Mouse (Mus musculus): Measurements from ENCODE around the gene B3galt1. TPM values are rescaled to one million over a fixed set of nuclear protein-coding genes. Genes with fewer than 3 reads are reported as not detected.

B3galt1 gene
- 1 to 10 TPM; 6.5 to 6.8 TPM for total RNA-seq (2021)
- long read RNA-seq, experiment 1, full-length matches to known transcripts, result 1 of 3 reads
- long read RNA-seq, experiment 1, partial matches to known transcripts, result 1 of 3 reads
- long read RNA-seq, experiment 1, other reads (novel, unspliced or antisense), result 1 of 3 reads
- long read RNA-seq, experiment 2, full-length matches to known transcripts, result 1 of 1 reads
- long read RNA-seq, experiment 2, partial matches to known transcripts, result 0 of 1 reads
- long read RNA-seq, experiment 2, other reads (novel, unspliced or antisense), result 0 of 1 reads

DNA sequence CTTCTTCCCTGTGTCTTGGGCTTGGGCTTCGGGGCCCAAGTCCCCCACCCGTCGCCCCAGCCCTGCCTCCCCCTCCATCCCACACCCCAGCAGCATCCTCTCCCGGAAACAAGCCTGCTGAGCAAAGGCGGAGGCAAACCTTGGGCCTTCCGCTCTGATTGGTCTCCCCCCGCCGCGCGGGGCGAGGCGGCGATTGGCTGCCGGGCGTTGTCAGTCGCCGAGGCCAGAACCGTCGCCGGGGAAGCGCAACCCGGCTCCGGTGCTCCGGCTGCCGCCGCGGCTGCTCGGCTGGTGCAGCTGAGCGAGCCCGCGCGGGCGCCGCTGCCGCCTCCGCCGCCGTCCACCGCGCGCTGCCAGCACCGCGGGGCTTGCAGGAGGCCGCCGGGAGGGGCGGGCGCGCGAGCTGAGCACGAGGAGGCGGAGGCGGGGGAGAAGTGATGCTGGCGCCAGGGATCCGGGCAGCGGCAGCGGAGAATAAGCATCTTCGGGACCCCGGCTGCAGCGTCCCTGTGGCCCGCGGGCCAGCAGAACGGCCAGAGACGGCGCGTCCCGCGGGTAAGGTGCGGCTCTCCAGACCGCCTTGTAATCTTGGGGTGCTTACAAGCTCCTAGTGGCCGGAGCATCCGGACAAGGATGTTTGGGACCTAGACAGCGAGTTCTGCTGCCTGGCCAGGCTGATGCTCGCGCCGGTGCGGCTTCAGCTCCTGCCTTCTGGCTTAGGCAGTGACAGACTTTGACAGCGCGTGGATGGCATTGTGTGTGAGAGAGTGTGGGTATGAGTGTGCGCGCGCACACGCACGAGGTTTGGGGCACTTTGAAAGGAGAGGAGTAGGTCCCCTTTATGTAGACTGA is at the start of gene B3galt1:
Gene B3galt1, plus strand, starts transcription at position 392 of the 852 bp plus-strand sequence.
- DNase-seq (ENCODE audit: low spot score in 2 of 2), result peak; percentile 81 to 84

DNA sequence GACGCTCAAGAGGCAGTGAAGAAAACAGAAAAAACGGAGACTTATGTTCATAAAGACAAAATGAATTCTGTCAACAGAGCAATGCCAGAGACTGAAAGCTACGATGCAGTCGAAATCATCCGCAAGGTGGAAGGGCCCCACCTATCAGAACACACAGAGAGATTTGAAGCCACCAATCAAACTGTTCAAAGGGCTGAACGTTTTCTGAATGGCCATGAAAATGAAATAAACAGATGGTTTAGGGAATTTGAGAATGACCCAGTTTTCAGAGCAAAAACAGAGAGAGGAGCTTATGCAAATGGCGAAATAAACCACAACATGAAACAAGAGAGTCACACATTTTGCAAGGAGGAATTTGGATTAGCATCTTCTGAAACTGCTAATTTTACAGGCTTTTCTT is 49.3 kb upstream of the B3galt1 start:
- DNase-seq (ENCODE audit: low spot score in 2 of 2), result no peak

DNA sequence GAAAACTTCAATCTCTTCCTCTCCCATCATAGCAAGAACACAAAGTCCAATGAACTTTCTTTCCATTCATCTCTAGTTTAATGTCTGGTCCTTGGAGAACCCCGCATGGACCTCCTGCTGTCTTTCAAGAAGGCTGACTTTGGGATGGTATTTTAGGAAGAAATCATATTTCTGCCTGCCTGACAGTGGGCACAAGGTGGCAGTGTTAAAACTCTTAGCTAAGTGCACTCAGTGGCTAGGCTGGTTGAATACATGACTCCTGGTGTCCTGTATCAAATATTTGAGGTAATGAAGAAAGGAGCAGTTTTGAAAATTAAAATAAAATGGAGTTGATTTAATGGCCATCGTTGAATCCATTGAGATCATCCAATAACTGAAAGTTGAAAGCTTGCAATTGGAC is 30.3 kb upstream of the B3galt1 start:
- DNase-seq (ENCODE audit: low spot score in 2 of 2), result no peak

DNA sequence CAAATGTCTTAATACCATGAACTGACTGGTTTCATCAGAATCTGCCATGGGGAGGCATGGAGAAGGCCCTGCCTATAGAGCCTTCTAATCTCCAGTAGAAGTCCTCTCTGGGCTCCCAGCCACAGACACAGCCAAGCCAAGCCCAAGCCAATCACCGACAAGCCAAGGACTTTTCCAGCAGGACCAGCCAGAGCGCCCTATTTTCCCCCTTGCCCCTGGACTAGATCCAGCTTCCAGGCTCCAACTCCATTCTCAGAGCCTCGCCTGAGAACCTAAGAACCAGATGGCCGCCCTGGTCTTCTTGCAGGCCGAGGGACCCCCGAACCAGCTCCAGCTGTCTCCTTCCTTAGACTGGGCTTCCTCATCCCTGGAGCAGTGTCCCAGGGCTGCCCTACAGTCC is 26.2 kb upstream of the B3galt1 start:
- no peak for DNase-seq (ENCODE audit: low spot score in 2 of 2)

DNA sequence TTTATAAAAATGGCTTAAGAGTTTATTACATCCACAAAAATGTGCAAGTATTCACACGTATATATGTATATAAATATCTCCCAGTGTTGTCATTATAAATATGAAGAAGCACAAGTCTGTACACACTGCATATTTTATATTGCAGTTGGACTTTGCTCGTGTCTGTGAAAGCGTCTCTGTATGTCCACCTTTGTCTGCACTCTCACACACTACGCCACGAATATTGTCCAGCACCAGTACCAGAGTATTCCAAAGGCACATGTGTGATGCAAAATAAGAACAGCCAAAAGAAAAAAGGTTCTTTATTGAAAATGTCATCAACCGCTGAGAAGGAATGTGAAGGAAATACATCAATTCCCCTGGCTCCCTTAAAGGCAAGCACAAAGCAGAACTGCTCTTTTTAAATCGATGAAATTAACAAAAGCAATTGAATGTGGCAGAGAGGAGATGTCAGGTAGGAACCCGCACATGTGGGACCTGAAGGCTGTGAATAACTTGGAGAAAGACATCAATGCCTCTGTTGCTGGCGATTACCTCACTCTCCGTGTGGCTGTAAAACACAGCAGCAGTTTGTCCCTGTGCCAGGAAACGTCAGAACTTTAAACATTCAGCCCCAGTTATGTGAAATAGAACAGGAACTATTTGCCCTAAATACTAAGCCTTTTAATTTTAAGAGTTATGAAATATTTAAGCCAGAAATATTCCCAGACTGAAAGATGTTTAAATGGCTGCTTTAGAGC is 23.5 kb upstream of the B3galt1 start:
- DNase-seq (ENCODE audit: low spot score in 2 of 2), result no peak

DNA sequence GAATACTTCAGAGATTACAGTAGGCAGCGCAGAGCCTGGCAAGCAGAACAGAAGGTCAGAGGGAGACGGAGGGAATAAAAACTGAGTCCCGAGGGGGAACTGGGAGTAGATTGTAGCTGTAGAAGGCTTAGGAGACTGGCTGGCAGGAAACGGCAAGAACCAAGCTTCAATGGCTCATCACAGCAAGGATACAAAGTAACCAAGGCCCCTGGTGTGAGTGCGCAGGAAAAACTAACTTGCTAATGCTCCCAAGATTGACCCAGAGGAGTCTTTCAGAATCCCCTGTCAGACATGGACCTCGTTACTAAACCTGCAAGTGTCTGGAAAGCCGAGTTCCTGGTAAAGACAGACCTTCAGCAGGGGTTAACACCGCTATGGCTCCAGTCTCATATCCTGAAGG is 21.2 kb upstream of the B3galt1 start:
- no peak for DNase-seq (ENCODE audit: low spot score in 2 of 2)

DNA sequence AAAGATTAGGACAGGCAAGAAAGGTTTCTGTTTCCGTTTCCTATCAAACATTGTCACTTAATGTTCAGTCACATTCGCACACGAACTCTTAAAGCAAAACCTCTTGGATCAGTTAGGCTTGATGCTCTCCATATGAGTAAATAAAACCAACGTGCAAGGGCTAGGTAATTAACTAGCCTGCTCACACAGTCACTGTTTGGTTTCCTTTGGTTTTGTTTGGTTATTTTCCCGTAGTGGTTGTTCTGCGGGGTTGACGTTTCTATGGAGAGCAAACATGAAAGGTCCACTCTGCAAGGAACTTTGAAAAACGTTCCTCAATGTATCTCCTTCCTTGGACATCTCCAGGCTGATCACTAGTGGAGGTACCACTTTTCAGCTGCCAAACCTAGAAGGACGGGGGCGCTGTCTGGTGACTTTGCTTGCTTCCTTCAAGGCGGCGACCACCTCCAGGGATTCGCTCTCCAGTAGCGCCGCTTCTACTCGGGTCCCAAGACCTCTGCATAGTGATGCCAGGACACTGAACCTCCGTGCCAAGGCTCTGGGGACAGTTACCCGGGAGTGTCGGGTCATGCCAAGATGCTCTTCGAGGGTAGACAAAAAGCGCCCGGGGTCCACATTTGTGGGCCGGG is 706 bp upstream of the B3galt1 start:
- DNase-seq (ENCODE audit: low spot score in 2 of 2), result peak; percentile 25 to 37

DNA sequence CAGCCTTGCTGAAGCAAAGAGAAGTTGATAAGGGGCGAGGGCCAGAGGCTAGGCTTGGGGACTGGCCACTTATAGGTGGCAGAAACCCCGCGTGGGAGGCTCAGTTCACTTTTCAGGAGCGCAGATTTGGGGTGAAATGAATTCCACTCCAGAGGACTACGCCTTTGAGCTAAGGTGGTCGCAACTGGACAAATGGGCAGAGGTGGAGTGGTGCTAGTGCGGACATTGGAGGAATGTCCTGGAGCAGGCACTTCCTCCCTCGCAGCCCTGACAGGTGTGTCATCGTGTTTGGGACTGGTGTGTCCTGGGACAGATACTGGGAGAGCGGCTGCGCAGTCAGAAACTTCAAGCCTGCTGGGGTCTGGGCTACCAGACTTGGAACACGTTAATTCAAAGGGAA is 895 bp downstream of the B3galt1 start:
- DNase-seq (ENCODE audit: low spot score in 2 of 2), result peak in 1 of 2 experiments; percentile 9

DNA sequence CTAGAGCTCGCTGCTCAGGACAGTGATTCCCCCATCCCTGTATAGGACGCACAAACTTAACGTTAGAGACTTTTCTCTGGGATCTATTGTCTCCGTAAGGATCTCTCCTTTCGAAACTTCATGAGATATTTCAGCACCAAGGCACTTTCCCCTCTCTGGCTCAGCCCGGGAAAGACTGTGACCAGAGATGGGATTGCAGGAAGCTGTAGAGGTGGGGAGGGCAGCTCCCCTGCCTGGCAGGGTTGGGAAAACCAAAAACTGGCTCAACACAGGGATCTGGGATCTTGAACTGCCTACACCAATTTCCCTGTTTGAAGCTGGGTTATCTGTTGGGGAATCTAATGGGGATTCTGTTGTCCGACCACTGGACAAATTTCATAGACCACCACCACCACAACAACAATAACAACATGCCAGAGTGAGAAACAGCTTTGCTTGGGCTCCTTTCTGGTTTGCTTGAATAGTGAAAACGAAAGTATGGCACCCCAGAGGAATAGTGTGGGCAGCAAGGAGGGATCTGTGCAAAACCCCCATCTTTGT is 1.5 kb downstream of the B3galt1 start:
- DNase-seq (ENCODE audit: low spot score in 2 of 2), result no peak

DNA sequence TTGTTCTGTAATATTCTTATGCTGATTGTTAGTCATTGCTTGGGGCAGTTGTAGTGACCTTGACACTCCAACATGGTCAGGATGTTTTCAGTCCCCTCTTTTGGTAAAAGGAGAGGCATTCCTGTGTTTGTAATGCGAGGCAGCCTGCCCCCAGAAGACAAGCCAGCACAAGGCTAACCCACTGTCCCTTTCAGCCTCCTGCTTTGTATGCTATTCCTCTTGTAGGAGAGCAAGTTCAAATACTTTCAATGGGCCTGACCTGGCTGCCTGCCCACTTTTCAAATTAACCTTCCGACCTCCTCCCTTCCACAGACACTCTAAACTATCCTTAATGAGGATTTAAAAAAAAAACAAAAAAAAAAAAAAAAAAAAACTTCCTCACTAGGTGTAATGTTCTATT is 11.0 kb downstream of the B3galt1 start:
- DNase-seq (ENCODE audit: low spot score in 2 of 2), result no peak

DNA sequence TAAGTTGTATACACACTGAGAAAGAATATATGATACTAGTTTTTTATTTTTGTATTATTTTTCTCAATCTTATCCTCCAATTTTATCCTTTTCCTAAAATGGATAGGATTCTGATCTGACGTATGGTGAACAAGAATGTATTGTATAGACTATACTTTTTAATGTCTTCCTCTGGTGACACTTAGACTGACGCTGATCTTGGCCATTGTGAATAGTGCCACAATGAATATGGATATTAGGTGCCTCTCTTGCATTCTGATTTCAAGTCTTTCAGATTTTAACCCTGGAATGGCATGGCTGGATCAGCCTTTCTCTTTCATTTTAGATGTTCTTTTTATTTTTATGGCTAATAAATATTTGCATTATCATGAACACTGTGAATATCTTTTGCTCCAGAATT is 17.4 kb downstream of the B3galt1 start:
- no peak for DNase-seq (ENCODE audit: low spot score in 2 of 2)

DNA sequence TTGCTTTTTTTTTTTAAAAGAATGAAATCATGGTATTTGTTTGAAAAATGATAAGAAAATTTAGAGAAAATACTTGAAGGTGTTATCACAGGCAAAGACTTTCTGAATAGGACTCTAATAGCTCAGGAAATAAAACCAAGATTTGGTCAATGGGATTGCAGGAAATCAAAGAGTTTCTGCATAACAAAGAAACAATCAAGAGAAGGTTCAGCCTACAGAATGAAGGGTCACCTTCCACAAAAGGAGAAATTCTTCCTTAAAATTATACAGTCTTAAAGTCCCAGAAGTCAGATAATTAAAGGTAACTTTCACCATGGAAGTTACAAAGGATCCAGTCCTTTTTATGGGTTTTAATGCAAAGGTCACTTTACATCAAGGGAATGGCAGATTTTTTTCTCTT is 24.7 kb downstream of the B3galt1 start:
- no peak for DNase-seq (ENCODE audit: low spot score in 2 of 2)

DNA sequence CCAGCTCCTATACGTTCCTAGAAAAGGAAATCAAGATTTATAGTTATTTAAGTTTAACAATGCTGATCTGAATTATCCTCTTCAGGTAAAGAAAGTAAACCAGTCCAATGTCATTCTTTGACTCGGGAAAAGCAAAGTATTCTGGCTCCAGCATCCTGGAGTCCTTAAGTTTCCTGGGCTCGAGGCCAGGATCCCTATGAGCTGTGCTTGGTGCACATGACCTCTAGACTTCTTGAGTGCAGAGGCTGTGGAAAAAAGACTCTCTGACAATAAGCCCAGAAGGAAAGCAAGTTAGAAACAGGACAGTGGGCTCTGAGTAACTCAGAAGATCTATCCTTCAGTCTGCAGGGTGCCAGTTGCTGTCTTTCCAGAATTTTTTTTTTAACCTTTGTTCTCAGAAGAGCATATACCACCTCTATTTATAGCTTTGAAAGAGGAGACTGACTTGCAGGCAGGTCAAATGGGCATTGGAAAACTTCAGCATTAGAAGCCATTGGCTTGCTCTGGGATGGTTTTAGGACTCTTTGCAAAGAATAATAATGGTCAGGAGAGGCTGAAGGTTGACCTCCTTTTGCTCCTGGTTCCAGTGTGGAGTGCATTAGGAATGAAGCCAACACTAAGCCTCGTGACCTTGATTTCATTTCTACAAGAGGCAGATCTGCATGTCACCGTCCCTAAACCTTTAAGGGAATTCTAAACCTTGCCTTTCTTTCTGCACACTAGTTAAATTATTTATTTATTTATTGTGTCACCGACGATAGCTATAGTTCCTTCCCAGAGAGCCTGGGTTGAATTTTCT is 26.4 kb downstream of the B3galt1 start:
- peak in 1 of 2 experiments; percentile 11 for DNase-seq (ENCODE audit: low spot score in 2 of 2)

DNA sequence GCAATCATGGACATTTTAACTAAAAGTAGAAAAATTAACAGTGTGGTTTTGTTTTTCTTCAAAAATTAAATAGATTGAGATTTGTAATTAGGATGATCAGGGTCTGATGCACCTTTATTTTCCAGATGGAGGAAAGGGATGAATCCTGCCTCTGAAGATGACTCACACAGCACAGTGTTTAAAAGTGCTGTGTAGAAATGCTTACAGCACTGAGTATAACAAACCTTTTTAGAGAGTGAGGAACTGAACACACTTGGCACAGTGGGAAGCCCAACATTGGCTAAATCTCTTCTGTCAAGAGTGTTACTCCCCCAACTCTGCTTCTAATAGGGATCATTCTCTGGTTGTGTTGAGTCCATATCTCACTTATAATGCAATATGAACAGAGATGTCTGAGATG is 57.2 kb downstream of the B3galt1 start:
- no peak for DNase-seq (ENCODE audit: low spot score in 2 of 2)

DNA sequence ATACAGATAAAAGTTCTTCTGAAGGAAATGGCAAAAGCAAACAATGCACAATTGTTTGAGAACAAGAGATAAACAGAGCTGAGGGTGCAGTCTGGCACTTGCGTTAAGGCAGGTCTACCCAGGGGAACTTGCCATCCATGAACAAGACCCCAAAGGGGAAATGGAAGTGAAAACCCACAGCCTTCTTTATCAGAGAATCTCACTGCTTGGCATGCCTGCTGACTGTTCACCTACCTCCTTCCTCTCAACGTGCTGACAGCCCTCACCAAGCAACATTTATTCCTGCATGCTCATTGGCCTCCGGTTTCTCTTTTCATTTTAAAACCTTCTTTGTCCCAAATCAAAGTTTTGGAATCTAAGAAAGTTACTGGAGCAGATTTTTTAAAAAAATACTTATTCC is 62.0 kb downstream of the B3galt1 start:
- DNase-seq (ENCODE audit: low spot score in 2 of 2), result no peak

DNA sequence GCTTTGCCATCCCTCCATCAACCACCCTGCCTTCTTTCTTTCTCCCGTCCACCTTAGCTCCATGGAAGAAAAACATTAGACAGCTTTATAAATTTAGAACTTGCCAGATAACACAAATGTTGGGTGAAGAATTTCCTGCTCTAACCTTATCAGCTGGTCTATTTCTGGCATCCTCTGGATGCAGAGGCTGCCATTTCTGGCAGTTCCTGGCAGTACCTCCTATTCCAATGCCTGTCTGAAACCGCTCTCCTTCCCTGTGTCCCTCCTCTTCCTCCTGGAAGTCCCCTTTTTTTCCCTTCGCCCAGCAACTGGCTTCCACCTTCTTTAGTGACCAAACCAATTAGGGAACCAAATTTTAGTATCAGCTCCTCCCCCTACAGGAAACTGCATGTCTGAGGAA is 62.6 kb downstream of the B3galt1 start:
- no peak for DNase-seq (ENCODE audit: low spot score in 2 of 2)

DNA sequence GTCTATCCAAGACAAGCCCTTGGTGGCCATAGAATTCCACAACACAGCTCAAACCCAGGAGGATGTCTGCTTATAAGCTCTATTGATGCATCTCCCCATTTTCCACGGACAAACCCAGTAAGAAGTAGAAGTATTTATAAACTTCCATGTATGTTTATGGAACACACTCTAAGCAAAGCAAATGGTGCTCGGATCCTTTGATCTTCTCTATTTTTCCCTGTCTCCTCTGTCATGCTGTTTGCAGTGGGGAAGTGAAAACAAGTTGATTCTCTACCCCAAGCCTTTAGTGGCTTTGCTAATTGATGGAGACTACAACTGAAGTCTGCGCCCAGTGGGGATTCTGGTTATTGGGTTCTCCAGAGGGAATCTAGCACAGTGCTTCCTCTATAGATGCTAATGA is 89.2 kb downstream of the B3galt1 start:
- DNase-seq (ENCODE audit: low spot score in 2 of 2), result no peak

DNA sequence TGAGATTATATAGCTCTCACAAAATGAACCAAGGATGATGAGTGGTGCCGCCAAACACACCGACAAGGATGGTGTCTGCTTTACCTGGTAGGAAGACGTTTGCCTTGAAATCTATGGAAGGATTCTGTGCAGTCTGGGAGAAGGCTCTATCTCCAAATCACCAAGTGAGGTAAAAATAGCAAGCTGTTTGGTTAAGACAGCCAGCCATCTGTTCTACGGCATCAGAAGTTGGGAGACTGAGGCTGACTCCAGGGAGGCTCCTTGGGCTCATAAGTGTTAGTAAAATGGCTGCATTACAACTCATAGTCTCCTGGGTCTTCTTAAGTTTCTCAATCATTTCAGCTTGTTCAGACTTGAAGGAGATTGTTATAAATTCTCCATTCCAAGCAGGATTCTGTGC is 91.7 kb downstream of the B3galt1 start:
- DNase-seq (ENCODE audit: low spot score in 2 of 2), result no peak

DNA sequence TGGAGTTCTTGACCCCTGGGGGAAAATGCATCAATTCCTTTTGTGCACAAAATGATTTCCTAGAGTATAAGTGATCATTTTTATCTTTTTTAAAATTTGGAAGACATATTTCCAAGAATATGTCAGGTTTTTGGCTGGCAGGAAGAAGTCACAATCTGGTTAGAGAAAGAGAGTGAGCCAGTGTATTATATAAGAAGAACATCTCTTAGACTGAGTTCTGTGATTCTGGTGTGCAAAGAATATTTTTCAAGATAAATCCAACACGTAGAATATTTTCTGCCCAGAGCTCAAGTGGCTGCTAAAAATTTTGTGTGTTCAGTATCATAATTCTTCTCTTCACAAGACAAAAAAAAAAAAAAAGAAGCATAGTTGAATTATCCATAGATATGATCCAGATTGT is 92.4 kb downstream of the B3galt1 start:
- no peak for DNase-seq (ENCODE audit: low spot score in 2 of 2)

DNA sequence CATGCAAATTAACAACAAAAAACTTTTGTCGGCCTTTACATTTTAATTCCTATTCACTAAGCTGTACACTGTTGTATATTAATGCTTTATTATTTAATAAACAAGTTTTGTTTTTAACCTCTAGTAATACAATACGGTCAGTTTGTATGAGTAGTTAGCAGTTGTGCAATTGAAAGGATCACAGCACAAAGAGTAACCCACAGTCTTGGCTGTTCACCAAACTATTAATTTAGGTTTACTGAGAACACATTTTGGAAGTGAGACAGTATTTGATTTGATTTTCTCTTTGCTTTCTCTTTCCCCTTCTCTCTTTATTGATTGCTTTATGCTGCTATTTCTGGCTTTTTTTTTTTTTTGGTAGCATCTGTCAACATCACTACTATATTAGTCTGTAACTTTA is 106.0 kb downstream of the B3galt1 start:
- DNase-seq (ENCODE audit: low spot score in 2 of 2), result no peak

All from gastrocnemius, postnatal 4 days (tissue).